Mouse (Mus musculus) brain, embryonic 18.5 days (tissue): ENCODE results near the gene Sfxn2.
A peak's percentile ranks its signal among the peaks of the same experiment; 100 is the strongest.
"Not testable (repeated sequence)": the region's sequence is repeated elsewhere in the genome, so short reads cannot be mapped to it uniquely, and the experiment has no call there.

Experiments
- DNase-seq: peaks from one replicate; pipeline ENCODE4 v3.0.0-alpha.2; 2012; ENCODE audit warnings: low read depth, low spot score

Sfxn2 gene

GRCm38 (mm10) chr19:46542750-46543149, 30.4 kb upstream of the Sfxn2 start:
- DNase-seq = no peak

- no peak for DNase-seq
These were observed 25.6 kb upstream of the Sfxn2 start for GRCm38 (mm10) chr19:46547565-46547964.

- DNase-seq = no peak
These were observed 25.1 kb upstream of the Sfxn2 start for GRCm38 (mm10) chr19:46548110-46548509.

GRCm38 (mm10) chr19:46550385-46550784, 22.8 kb upstream of the Sfxn2 start:
- DNase-seq = no peak

GRCm38 (mm10) chr19:46552496-46552895, 20.7 kb upstream of the Sfxn2 start:
- DNase-seq = no peak

- no peak for DNase-seq
These were observed 19.6 kb upstream of the Sfxn2 start for GRCm38 (mm10) chr19:46553541-46553955.

GRCm38 (mm10) chr19:46558009-46558408, 15.2 kb upstream of the Sfxn2 start:
- DNase-seq = no peak

- no peak for DNase-seq
These were observed 14.5 kb upstream of the Sfxn2 start for GRCm38 (mm10) chr19:46558631-46559030.

- DNase-seq = no peak
These were observed 11.0 kb upstream of the Sfxn2 start for GRCm38 (mm10) chr19:46562132-46562531.

GRCm38 (mm10) chr19:46562581-46563515, 10.3 kb upstream of the Sfxn2 start:
- DNase-seq = no peak

- no peak for DNase-seq
These were observed 9.6 kb upstream of the Sfxn2 start for GRCm38 (mm10) chr19:46563603-46564002.

- DNase-seq = no peak
These were observed 9.1 kb upstream of the Sfxn2 start for GRCm38 (mm10) chr19:46564043-46564462.

- not testable (repeated sequence) for DNase-seq
These were observed 1.8 kb upstream of the Sfxn2 start for GRCm38 (mm10) chr19:46571211-46571877.

- DNase-seq = no peak
These were observed 1.3 kb upstream of the Sfxn2 start for GRCm38 (mm10) chr19:46571878-46572244.

GRCm38 (mm10) chr19:46572548-46572947, 617 bp upstream of the Sfxn2 start:
- no peak for DNase-seq

GRCm38 (mm10) chr19:46573990-46574389, 825 bp downstream of the Sfxn2 start:
- no peak for DNase-seq

GRCm38 (mm10) chr19:46575196-46575595, 2.0 kb downstream of the Sfxn2 start:
- DNase-seq = no peak

- DNase-seq = peak; percentile 32
These were observed 14.8 kb downstream of the Sfxn2 start for GRCm38 (mm10) chr19:46587823-46588508.

GRCm38 (mm10) chr19:46591575-46591974, 18.4 kb downstream of the Sfxn2 start:
- DNase-seq = no peak

- no peak for DNase-seq
These were observed 19.7 kb downstream of the Sfxn2 start for GRCm38 (mm10) chr19:46592751-46593439.

- DNase-seq = no peak
These were observed 25.0 kb downstream of the Sfxn2 start for GRCm38 (mm10) chr19:46598187-46598586.
